ENCODE assay signal across 8 mouse cellular contexts in genomic region chr11:3453467-3453866, GRCm38 (mm10). TPM values are rescaled to one million over a fixed set of nuclear protein-coding genes. Genes with fewer than 3 reads are reported as not detected.
DNase-seq lines count a peak whose midpoint lies in the region; ATAC-seq lines count a peak whose summit lies in the region.

No protein-coding gene starts in this region.

- no peak overlapping the region for H3K9ac ChIP-seq in heart, embryonic 12.5 days
- no peak overlapping the region for H3K9ac ChIP-seq in heart, embryonic 16.5 days (ENCODE audit: low read length)
- H3K9ac ChIP-seq in limb, embryonic 13.5 days = 0 out of 2 replicates have a peak overlapping the region, but pooled peaks have one; percentile 19
- no peak overlapping the region for H3K9ac ChIP-seq in neural tube, embryonic 15.5 days (replicated peaks)

- H3K27ac ChIP-seq in heart, embryonic 12.5 days (ENCODE audit: poor library complexity, severe bottlenecking) = no peak overlapping the region
- H3K27ac ChIP-seq in heart, embryonic 16.5 days (ENCODE audit: low read length) = no peak overlapping the region
- no peak overlapping the region for H3K27ac ChIP-seq in limb, embryonic 13.5 days
- H3K27ac ChIP-seq in neural tube, embryonic 15.5 days (replicated peaks) = no peak overlapping the region

- H3K4me1 ChIP-seq in heart, embryonic 12.5 days (replicated peaks) = peaks cover 15% of the 10 kb centered on the region
- peaks cover 14% of the 10 kb centered on the region for H3K4me1 ChIP-seq in heart, embryonic 16.5 days (ENCODE audit: control insufficient read depth, insufficient read depth, low read length)
- peaks cover 17% of the 10 kb centered on the region for H3K4me1 ChIP-seq in limb, embryonic 13.5 days
- H3K4me1 ChIP-seq in neural tube, embryonic 15.5 days = peaks cover 28% of the 10 kb centered on the region

- ATAC-seq in heart, embryonic 12.5 days (ENCODE audit: insufficient number of reproducible peaks, low FRiP score) = no peak
- no peak for ATAC-seq in heart, embryonic 16.5 days (replicated peaks; ENCODE audit: extremely low read depth, insufficient read depth, low FRiP score)
- ATAC-seq in limb, embryonic 13.5 days (ENCODE audit: low FRiP score, low read depth) = no peak
- ATAC-seq in neural tube, embryonic 15.5 days (ENCODE audit: low FRiP score) = no peak

- no peak for DNase-seq in heart, adult 18-20 months
- DNase-seq in brain, adult 2 months (ENCODE audit: low read depth, low spot score) = peak; percentile 94
- DNase-seq in adrenal gland, postnatal 14 days = no peak
- no peak for DNase-seq in adrenal gland, adult 2 months

- WGBS in heart, embryonic 12.5 days = 62% methylated on average over 6 of the region's 6 CpGs
- 56% methylated on average over 6 of the region's 6 CpGs for WGBS in heart, embryonic 16.5 days
- WGBS in limb, embryonic 13.5 days = 77% methylated on average over 6 of the region's 6 CpGs
- WGBS in neural tube, embryonic 15.5 days = 79% methylated on average over 6 of the region's 6 CpGs

- H3K36me3 ChIP-seq in heart, embryonic 12.5 days = peaks cover 23% of the 10 kb centered on the region
- H3K36me3 ChIP-seq in heart, embryonic 16.5 days (ENCODE audit: control insufficient read depth, insufficient read depth) = no peaks in the 10 kb centered on the region
- peaks cover 17% of the 10 kb centered on the region for H3K36me3 ChIP-seq in limb, embryonic 13.5 days
- peaks cover 8% of the 10 kb centered on the region for H3K36me3 ChIP-seq in neural tube, embryonic 15.5 days

- no peaks in the 10 kb centered on the region for H3K9me3 ChIP-seq in heart, embryonic 12.5 days (replicated peaks)
- H3K9me3 ChIP-seq in heart, embryonic 16.5 days (replicated peaks; ENCODE audit: control insufficient read depth, low read length) = no peaks in the 10 kb centered on the region
- no peaks in the 10 kb centered on the region for H3K9me3 ChIP-seq in limb, embryonic 13.5 days
- no peaks in the 10 kb centered on the region for H3K9me3 ChIP-seq in neural tube, embryonic 15.5 days (replicated peaks)

- H3K27me3 ChIP-seq in heart, embryonic 12.5 days (replicated peaks) = no peaks in the 10 kb centered on the region
- no peaks in the 10 kb centered on the region for H3K27me3 ChIP-seq in heart, embryonic 16.5 days (ENCODE audit: control insufficient read depth, insufficient read depth, low read length)
- no peaks in the 10 kb centered on the region for H3K27me3 ChIP-seq in limb, embryonic 13.5 days
- H3K27me3 ChIP-seq in neural tube, embryonic 15.5 days (replicated peaks) = no peaks in the 10 kb centered on the region

- peak overlapping the region; percentile 78; the same call in 1 of the 2 replicates for H3K4me3 ChIP-seq in heart, embryonic 12.5 days
- peak overlapping the region; percentile 6; the same call in 1 of the 2 replicates for H3K4me3 ChIP-seq in heart, embryonic 16.5 days (ENCODE audit: low read length)
- peak overlapping the region; percentile 92 for H3K4me3 ChIP-seq in limb, embryonic 13.5 days
- H3K4me3 ChIP-seq in neural tube, embryonic 15.5 days (replicated peaks) = peak overlapping the region; percentile 86

- peak overlapping the region; percentile 97 for H3K4me2 ChIP-seq in heart, embryonic 12.5 days
- H3K4me2 ChIP-seq in heart, embryonic 16.5 days (ENCODE audit: low read depth, low read length) = peak overlapping the region; percentile 74
- H3K4me2 ChIP-seq in limb, embryonic 13.5 days (replicated peaks) = peak overlapping the region; percentile 93
- peak overlapping the region; percentile 85 for H3K4me2 ChIP-seq in neural tube, embryonic 15.5 days

RNA-seq across cellular contexts. Expression of gene Rnf185, which starts 1.3 kb away (rescaled TPM):
- polyA plus RNA-seq in heart, embryonic 12.5 days (2016; fragmentation: Nextera tagmentation; extraction: Ambion mirVana) = 26.3 and 26.5 TPM in 2 replicates
- 10 to 100 TPM; 20.2 to 23.1 TPM for total RNA-seq in heart, adult 18-20 months (2021)
- polyA plus RNA-seq in heart, embryonic 16.5 days (2015; fragmentation: Nextera tagmentation; extraction: Ambion mirVana) = 30.6 and 31.9 TPM in 2 replicates
- 39.0 and 41.3 TPM in 2 replicates for polyA plus RNA-seq in limb, embryonic 13.5 days (2015; fragmentation: Nextera tagmentation; extraction: Ambion mirVana)
- 36.4 and 39.5 TPM in 2 replicates for polyA plus RNA-seq in neural tube, embryonic 15.5 days (2015; fragmentation: Nextera tagmentation; extraction: Ambion mirVana)
- total RNA-seq in adrenal gland, postnatal 14 days (2021) = 28.9 and 33.8 TPM in 2 replicates
- total RNA-seq in adrenal gland, adult 2 months (2021) = 10 to 100 TPM; 33.5 to 36.8 TPM
- polyA plus RNA-seq in adrenal gland, adult 2 months (2012; rRNA removed) = 23.0 and 33.2 TPM in 2 replicates

RNA-seq across cellular contexts. Expression of gene Pla2g3, which starts 34.6 kb away (rescaled TPM):
- polyA plus RNA-seq in heart, embryonic 12.5 days (2016; fragmentation: Nextera tagmentation; extraction: Ambion mirVana) = 0.26 and 0.30 TPM in 2 replicates
- under 1 TPM; 0.10 to 0.13 TPM for total RNA-seq in heart, adult 18-20 months (2021)
- 0.20 and 0.22 TPM in 2 replicates for polyA plus RNA-seq in heart, embryonic 16.5 days (2015; fragmentation: Nextera tagmentation; extraction: Ambion mirVana)
- polyA plus RNA-seq in limb, embryonic 13.5 days (2015; fragmentation: Nextera tagmentation; extraction: Ambion mirVana) = 0.22 and 0.38 TPM in 2 replicates
- 2.4 and 3.7 TPM in 2 replicates for polyA plus RNA-seq in neural tube, embryonic 15.5 days (2015; fragmentation: Nextera tagmentation; extraction: Ambion mirVana)
- total RNA-seq in adrenal gland, postnatal 14 days (2021) = 0.15 and 0.19 TPM in 2 replicates
- under 1 TPM in 1 of 2 experiments, not detected in 1; 0.14 TPM for total RNA-seq in adrenal gland, adult 2 months (2021)
- polyA plus RNA-seq in adrenal gland, adult 2 months (2012; rRNA removed) = 0.52 and 0.65 TPM in 2 replicates

RNA-seq across cellular contexts. Expression of gene Limk2, which starts 44.5 kb away (rescaled TPM):
- 73.2 and 74.6 TPM in 2 replicates for polyA plus RNA-seq in heart, embryonic 12.5 days (2016; fragmentation: Nextera tagmentation; extraction: Ambion mirVana)
- total RNA-seq in heart, adult 18-20 months (2021) = 10 to 100 TPM; 15.1 to 17.0 TPM
- polyA plus RNA-seq in heart, embryonic 16.5 days (2015; fragmentation: Nextera tagmentation; extraction: Ambion mirVana) = 47.1 and 54.9 TPM in 2 replicates
- 58.3 and 61.2 TPM in 2 replicates for polyA plus RNA-seq in limb, embryonic 13.5 days (2015; fragmentation: Nextera tagmentation; extraction: Ambion mirVana)
- polyA plus RNA-seq in neural tube, embryonic 15.5 days (2015; fragmentation: Nextera tagmentation; extraction: Ambion mirVana) = 141 and 158 TPM in 2 replicates
- total RNA-seq in adrenal gland, postnatal 14 days (2021) = 21.4 and 30.6 TPM in 2 replicates
- 10 to 100 TPM; 21.3 to 21.7 TPM for total RNA-seq in adrenal gland, adult 2 months (2021)
- 30.2 and 40.2 TPM in 2 replicates for polyA plus RNA-seq in adrenal gland, adult 2 months (2012; rRNA removed)

RNA-seq across cellular contexts. Expression of gene Inpp5j, which starts 51.2 kb away (rescaled TPM):
- 11.4 and 11.5 TPM in 2 replicates for polyA plus RNA-seq in heart, embryonic 12.5 days (2016; fragmentation: Nextera tagmentation; extraction: Ambion mirVana)
- 10 to 100 TPM; 16.7 to 18.2 TPM for total RNA-seq in heart, adult 18-20 months (2021)
- 10.9 and 12.1 TPM in 2 replicates for polyA plus RNA-seq in heart, embryonic 16.5 days (2015; fragmentation: Nextera tagmentation; extraction: Ambion mirVana)
- 0.09 and 0.23 TPM in 2 replicates for polyA plus RNA-seq in limb, embryonic 13.5 days (2015; fragmentation: Nextera tagmentation; extraction: Ambion mirVana)
- 11.6 TPM in 2 replicates for polyA plus RNA-seq in neural tube, embryonic 15.5 days (2015; fragmentation: Nextera tagmentation; extraction: Ambion mirVana)
- 0.75 and 0.82 TPM in 2 replicates for total RNA-seq in adrenal gland, postnatal 14 days (2021)
- total RNA-seq in adrenal gland, adult 2 months (2021) = 1 to 10 TPM in 1 of 2 experiments, under 1 TPM in 1; 0.72 to 1.8 TPM
- 1.8 and 2.6 TPM in 2 replicates for polyA plus RNA-seq in adrenal gland, adult 2 months (2012; rRNA removed)

Comparison
In these comparisons a context has a peak if more than half of its experiments do, and no peak if none do; other contexts are left out.
1. H3K4me3 ChIP-seq: peak in every context shown above with its lines; median percentile 92 in limb, embryonic 13.5 days; 86 in neural tube, embryonic 15.5 days; 78 in heart, embryonic 12.5 days; 6 in heart, embryonic 16.5 days.